Mouse (Mus musculus) neural tube, embryonic 11.5 days (tissue): Measurements from ENCODE around the gene Mob1a. TPM values are rescaled to one million over a fixed set of nuclear protein-coding genes. Genes with fewer than 3 reads are reported as not detected.
A peak's percentile ranks its signal among the peaks of the same experiment; 100 is the strongest.

Source experiments
- ATAC-seq: fragments of 200-750 bp; cut with Nextera tagmentation; 2 replicates; pipeline ENCODE4 v1.8.0; 2017; ENCODE audit warnings: moderate number of reproducible peaks, mild to moderate bottlenecking, moderate TSS enrichment, moderate library complexity; ENCODE audit not compliant: insufficient read depth, low FRiP score, low TSS enrichment
- DNase-seq: peaks from one replicate; pipeline ENCODE4 v3.0.0-alpha.2; 2015; ENCODE audit warnings: low spot score
- H3K27ac ChIP-seq: fragments of 300-500 bp; sonication (generic); 2 replicates; pipeline ENCODE4 v1.5.1; 2014; ENCODE audit warnings: low read depth, mild to moderate bottlenecking, low read length
- H3K27me3 ChIP-seq: fragments of 300-500 bp; sonication (generic); 2 replicates; pipeline ENCODE4 v1.6.1; 2014; ENCODE audit warnings: mild to moderate bottlenecking, low read length, mixed read lengths; ENCODE audit not compliant: control insufficient read depth, insufficient read depth
- H3K36me3 ChIP-seq: fragments of 300-500 bp; sonication (generic); 2 replicates; pipeline ENCODE4 v1.6.1; 2014; ENCODE audit warnings: mild to moderate bottlenecking, low read length, moderate library complexity, mixed read lengths; ENCODE audit not compliant: control insufficient read depth, insufficient read depth
- H3K4me1 ChIP-seq: fragments of 300-500 bp; sonication (generic); 2 replicates; pipeline ENCODE4 v1.6.1; 2014; ENCODE audit warnings: low read length, mixed read lengths; ENCODE audit not compliant: control insufficient read depth, insufficient read depth
- H3K4me2 ChIP-seq: fragments of 300-500 bp; sonication (generic); 2 replicates; pipeline ENCODE4 v1.6.1; 2014; ENCODE audit warnings: low read depth, mild to moderate bottlenecking, moderate library complexity
- H3K4me3 ChIP-seq: fragments of 300-500 bp; sonication (generic); 2 replicates; pipeline ENCODE4 v1.5.1; 2014; ENCODE audit warnings: low read depth, low read length
- H3K9ac ChIP-seq: fragments of 300-500 bp; sonication (generic); 2 replicates; pipeline ENCODE4 v1.6.1; 2014; ENCODE audit warnings: mild to moderate bottlenecking, low read length
- H3K9me3 ChIP-seq: fragments of 300-500 bp; sonication (generic); 2 replicates; pipeline ENCODE4 v1.6.1; 2016; ENCODE audit warnings: low read length; ENCODE audit not compliant: control insufficient read depth
- WGBS: fragments of 180-500 bp; shearing (Covaris S2); extraction: QIAGEN DNeasy Blood & Tissue Kit; methylation state at CpG from one replicate; pipeline ENCODE4 v1.1.7; 2014; 5-methylcytosine and 5-hydroxymethylcytosine counted together
- polyA plus RNA-seq: library from polyadenylated mRNA; unstranded; fragments of >200 nt; fragmentation: Nextera tagmentation; extraction: Ambion mirVana; gene quantifications from 2 replicates; pipeline ENCODE4 v1.2.1, GENCODE M21; 2014

Mob1a gene
- polyA plus RNA-seq, 1 experiment from 2014 or later: 72.3 TPM

DNA sequence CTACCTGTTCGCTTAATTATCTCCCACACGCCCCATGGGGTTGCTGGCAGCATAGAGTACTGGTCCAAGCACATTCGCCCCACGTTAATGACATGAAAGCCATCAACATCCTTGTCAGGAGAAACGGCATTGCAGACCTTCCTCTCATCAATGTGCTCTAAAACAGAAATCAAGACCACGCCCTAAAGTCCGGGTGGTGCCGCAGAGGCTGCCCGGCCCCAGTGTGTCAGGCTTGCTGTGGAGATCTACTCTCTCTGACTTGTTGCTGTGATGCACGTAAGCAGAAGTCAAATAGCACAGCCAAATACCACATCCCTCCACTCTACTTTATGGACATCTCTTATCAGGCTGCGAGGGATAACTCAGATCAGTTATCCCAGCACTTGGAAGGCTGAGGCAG, 14.6 kb upstream of the Mob1a start:
- DNase-seq (no peak), ATAC-seq (no peak)
- Histone ChIP-seq H3K4me2 (no peak overlapping the region), H3K9me3 (no peaks in the 10 kb centered on the region), H3K9ac (no peak overlapping the region), H3K27me3 (no peaks in the 10 kb centered on the region), H3K4me3 (no peak overlapping the region), H3K4me1 (0 out of 2 replicates have a peak, but pooled peaks cover 1% of the 10 kb centered on the region), H3K27ac (no peak overlapping the region), H3K36me3 (peaks cover 23% of the 10 kb centered on the region)
- WGBS: 95% methylated on average over 11 of the region's 11 CpGs

DNA sequence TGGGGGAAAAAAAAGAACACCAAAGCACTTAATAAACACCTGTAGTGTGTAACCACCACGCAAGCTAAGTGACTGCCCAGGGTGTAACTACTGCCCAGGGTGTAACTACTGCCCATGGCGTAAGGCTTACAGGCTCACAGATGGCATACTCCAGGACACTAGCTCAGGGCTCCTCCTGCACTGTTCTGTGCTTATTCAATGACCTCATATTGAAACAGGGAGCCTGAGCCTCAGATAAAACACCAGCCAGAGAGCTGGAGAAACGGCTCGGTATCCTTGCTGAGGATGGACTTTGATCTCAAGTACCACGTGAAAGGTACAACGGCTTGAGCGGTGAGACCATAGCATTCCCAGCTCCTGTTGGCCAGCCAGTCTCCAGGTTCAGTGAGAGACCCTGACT, 13.8 kb upstream of the Mob1a start:
- Histone ChIP-seq H3K9ac (no peak overlapping the region), H3K27me3 (no peaks in the 10 kb centered on the region), H3K36me3 (peaks cover 21% of the 10 kb centered on the region), H3K4me2 (no peak overlapping the region), H3K9me3 (no peaks in the 10 kb centered on the region), H3K4me3 (no peak overlapping the region), H3K4me1 (0 out of 2 replicates have a peak, but pooled peaks cover 6% of the 10 kb centered on the region), H3K27ac (no peak overlapping the region)
- WGBS: 93% methylated on average over 7 of the region's 7 CpGs
- ATAC-seq (no peak), DNase-seq (no peak)

GRCm38 (mm10) chr6:83312514-83312913, 13.3 kb upstream of the Mob1a start:
- WGBS: 91% methylated on average over 8 of the region's 8 CpGs
- no peak for DNase-seq
- no peak overlapping the region for H3K4me3 ChIP-seq
- H3K27me3 ChIP-seq: no peaks in the 10 kb centered on the region
- H3K9me3 ChIP-seq: no peaks in the 10 kb centered on the region
- ATAC-seq: no peak
- H3K36me3 ChIP-seq: peaks cover 20% of the 10 kb centered on the region
- H3K4me2 ChIP-seq: no peak overlapping the region
- H3K9ac ChIP-seq: no peak overlapping the region
- no peak overlapping the region for H3K27ac ChIP-seq
- 0 out of 2 replicates have a peak, but pooled peaks cover 6% of the 10 kb centered on the region for H3K4me1 ChIP-seq

GRCm38 (mm10) chr6:83315293-83315692, 10.5 kb upstream of the Mob1a start:
- Histone ChIP-seq H3K9me3 (no peaks in the 10 kb centered on the region), H3K4me3 (no peak overlapping the region), H3K36me3 (peaks cover 10% of the 10 kb centered on the region), H3K27me3 (no peaks in the 10 kb centered on the region), H3K9ac (no peak overlapping the region), H3K4me1 (0 out of 2 replicates have a peak, but pooled peaks cover 6% of the 10 kb centered on the region), H3K27ac (no peak overlapping the region), H3K4me2 (no peak overlapping the region)
- no peak for DNase-seq
- no peak for ATAC-seq

DNA sequence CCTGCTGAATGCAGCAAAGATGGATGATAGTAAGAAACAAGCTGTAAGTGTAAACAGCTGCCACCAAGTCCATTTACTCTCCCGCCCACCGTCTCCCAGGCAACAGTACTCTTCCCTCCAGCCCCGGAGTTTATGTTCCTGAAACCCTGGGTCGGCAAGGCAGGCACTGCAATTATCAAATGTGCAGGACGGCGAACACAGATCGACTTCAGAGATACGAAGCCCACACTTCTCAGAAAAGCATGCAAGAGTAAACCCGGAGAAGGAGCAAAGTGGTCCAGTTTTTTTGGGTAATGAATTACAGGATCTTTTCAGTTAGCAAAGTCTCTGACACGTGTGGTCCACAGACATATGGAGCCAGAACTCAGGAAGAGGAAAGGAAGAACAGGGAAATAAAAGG, 9.8 kb upstream of the Mob1a start:
- H3K4me2 ChIP-seq: peak overlapping the region; percentile 76
- WGBS: 3% methylated on average over 10 of the region's 10 CpGs
- no peak overlapping the region for H3K27ac ChIP-seq
- H3K4me1 ChIP-seq: 0 out of 2 replicates have a peak, but pooled peaks cover 6% of the 10 kb centered on the region
- H3K4me3 ChIP-seq: peak overlapping the region; percentile 9; the same call in 1 of the 2 replicates
- H3K27me3 ChIP-seq: no peaks in the 10 kb centered on the region
- H3K9me3 ChIP-seq: no peaks in the 10 kb centered on the region
- H3K36me3 ChIP-seq: peaks cover 6% of the 10 kb centered on the region; the same call in 1 of the 2 replicates
- ATAC-seq: no peak
- DNase-seq: peak; percentile 69
- 0 out of 2 replicates have a peak overlapping the region, but pooled peaks have one; percentile 3 for H3K9ac ChIP-seq

DNA sequence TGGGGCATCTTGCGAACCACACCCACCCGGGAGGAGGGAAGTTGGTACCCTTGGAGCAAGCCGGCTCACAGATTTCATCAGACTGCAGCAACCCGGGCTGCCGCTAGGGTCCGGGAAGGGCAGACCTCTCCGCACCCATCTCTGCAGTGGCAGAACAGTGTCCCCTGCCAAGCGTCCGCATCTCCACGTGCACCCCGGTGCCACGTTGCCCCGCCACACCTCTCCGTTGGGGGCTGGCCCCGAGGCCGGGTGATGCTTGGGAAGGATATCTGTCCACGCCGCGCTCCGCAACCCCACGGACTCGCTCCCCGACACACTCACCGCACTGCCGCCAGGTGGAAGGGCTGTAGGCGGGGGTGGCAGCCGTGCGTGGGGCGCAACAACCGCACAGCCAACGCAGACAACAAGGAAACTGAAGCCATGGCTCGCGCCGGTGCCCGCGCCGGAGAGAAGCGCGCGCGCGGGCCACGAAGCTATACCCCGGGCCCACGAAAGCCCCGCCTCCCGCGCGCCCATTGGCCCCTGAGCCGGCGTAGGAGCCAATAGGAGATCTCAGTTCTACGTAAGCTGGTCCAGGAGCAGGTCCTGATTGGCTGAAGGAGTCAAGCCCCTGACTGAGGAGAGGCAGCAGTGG, 8.6 kb upstream of the Mob1a start:
- Histone ChIP-seq H3K9me3 (no peaks in the 10 kb centered on the region), H3K36me3 (no peaks in the 10 kb centered on the region), H3K9ac (peak overlapping the region; percentile 90), H3K27me3 (no peaks in the 10 kb centered on the region), H3K4me1 (0 out of 2 replicates have a peak, but pooled peaks cover 6% of the 10 kb centered on the region), H3K4me2 (peak overlapping the region; percentile 76), H3K4me3 (peak overlapping the region; percentile 85), H3K27ac (peak overlapping the region; percentile 60; the same call in 1 of the 2 replicates)
- WGBS: under 1% methylated on average over 52 of the region's 52 CpGs
- ATAC-seq (peak; percentile 98), DNase-seq (peak; percentile 94)

DNA sequence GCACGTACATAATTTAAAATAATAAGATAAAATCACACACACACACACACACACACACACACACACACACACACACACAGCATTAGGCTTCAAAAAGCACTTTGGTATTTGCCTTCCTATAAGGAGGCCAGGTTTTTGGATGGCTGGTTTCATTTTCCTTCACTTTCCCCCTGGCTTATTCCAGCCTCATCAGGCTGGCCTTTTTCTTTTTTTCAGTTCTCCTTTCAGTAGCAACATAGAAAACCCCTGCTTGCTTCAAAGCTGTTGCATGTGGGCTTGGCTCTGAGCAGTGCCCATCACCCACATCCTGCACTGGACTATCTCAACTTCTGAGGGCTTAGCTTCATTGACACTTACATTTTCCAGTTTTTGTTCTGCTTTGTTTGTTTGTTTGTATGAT, 3.9 kb upstream of the Mob1a start:
- Histone ChIP-seq H3K4me2 (no peak overlapping the region), H3K36me3 (no peaks in the 10 kb centered on the region), H3K4me1 (0 out of 2 replicates have a peak, but pooled peaks cover 7% of the 10 kb centered on the region), H3K27me3 (no peaks in the 10 kb centered on the region), H3K9me3 (no peaks in the 10 kb centered on the region), H3K9ac (no peak overlapping the region), H3K4me3 (no peak overlapping the region), H3K27ac (no peak overlapping the region)
- 56% methylated on average over 1 of the region's 1 CpGs for WGBS
- no peak for ATAC-seq
- no peak for DNase-seq

- no peak for DNase-seq
- WGBS: 70% methylated on average over 2 of the region's 2 CpGs
Observed at GRCm38 (mm10) chr6:83322794-83323193, 3.0 kb upstream of the Mob1a start.

More at GRCm38 (mm10) chr6:83322794-83323193, 3.0 kb upstream of the Mob1a start:
- Histone ChIP-seq H3K4me1 (0 out of 2 replicates have a peak, but pooled peaks cover 7% of the 10 kb centered on the region), H3K9me3 (no peaks in the 10 kb centered on the region), H3K27me3 (no peaks in the 10 kb centered on the region), H3K36me3 (no peaks in the 10 kb centered on the region), H3K4me2 (no peak overlapping the region), H3K4me3 (no peak overlapping the region), H3K9ac (no peak overlapping the region), H3K27ac (no peak overlapping the region)
- no peak for ATAC-seq
